Mouse (Mus musculus) liver, embryonic 14.5 days (tissue): Measurements from ENCODE around the gene Vamp8. TPM values are rescaled to one million over a fixed set of nuclear protein-coding genes. Genes with fewer than 3 reads are reported as not detected.
A peak's percentile ranks its signal among the peaks of the same experiment; 100 is the strongest.

Experiments
- ATAC-seq: fragments of 200-750 bp; cut with Nextera tagmentation; 2 replicates; pipeline ENCODE4 v1.8.0; 2017; ENCODE audit warnings: moderate number of reproducible peaks, mild to moderate bottlenecking, moderate library complexity; ENCODE audit not compliant: insufficient read depth
- DNase-seq, 3 experiments: peaks; one replicate each; pipeline ENCODE4 v3.0.0-alpha.2; 2012 to 2013; ENCODE audit warnings: low read depth in 3 of 3, low spot score in 3 of 3
- H3K27ac ChIP-seq: fragments of 300-500 bp; sonication (generic); 2 replicates; pipeline ENCODE4 v1.5.1; 2014; ENCODE audit warnings: moderate library complexity, mild to moderate bottlenecking, control low read depth, inconsistent platforms
- H3K27me3 ChIP-seq: fragments of 300-500 bp; sonication (generic); 2 replicates; pipeline ENCODE4 v1.6.1; 2014; ENCODE audit warnings: mild to moderate bottlenecking, low read length, moderate library complexity; ENCODE audit not compliant: control insufficient read depth, insufficient read depth
- H3K36me3 ChIP-seq: fragments of 300-500 bp; sonication (generic); replicated peaks from 2 replicates; pipeline ENCODE4 v1.6.1; 2014; ENCODE audit warnings: low read depth; ENCODE audit not compliant: control insufficient read depth, insufficient read depth
- H3K4me1 ChIP-seq, 2 experiments: fragments of 200-500 bp in 1 of 2; fragments of 300-500 bp in 1 of 2; sonication (generic) in 1 of 2; replicated peaks; 2 replicates each; pipeline ENCODE4 v1.6.1; 2012 to 2014; ENCODE audit warnings: antibody characterized with exemption in 1 of 2, inconsistent platforms in 1 of 2, low read length in 1 of 2; ENCODE audit not compliant: control insufficient read depth in 2 of 2, insufficient read depth in 2 of 2
- H3K4me2 ChIP-seq: fragments of 300-500 bp; sonication (generic); 2 replicates; pipeline ENCODE4 v1.6.1; 2014; ENCODE audit warnings: low read depth, mild to moderate bottlenecking, control low read depth, moderate library complexity
- H3K4me3 ChIP-seq, 2 experiments: fragments of 200-500 bp in 1 of 2; fragments of 300-500 bp in 1 of 2; sonication (generic) in 1 of 2; 2 replicates each; pipeline ENCODE4 v1.5.1; 2012 to 2014; ENCODE audit warnings: low read depth in 2 of 2, low read length in 2 of 2, mild to moderate bottlenecking in 2 of 2, control low read depth in 1 of 2, inconsistent platforms in 1 of 2, moderate library complexity in 1 of 2; ENCODE audit not compliant: insufficient read depth in 1 of 2
- H3K9ac ChIP-seq: fragments of 300-500 bp; sonication (generic); replicated peaks from 2 replicates; pipeline ENCODE4 v1.6.1; 2014; ENCODE audit warnings: mild to moderate bottlenecking, control low read depth, moderate library complexity
- H3K9me3 ChIP-seq: fragments of 300-500 bp; sonication (generic); 2 replicates; pipeline ENCODE4 v1.6.1; 2016; ENCODE audit warnings: low read length, mixed read lengths; ENCODE audit not compliant: control insufficient read depth
- CTCF ChIP-seq: IDR thresholded peaks from 2 replicates; pipeline ENCODE4 v1.5.1; 2016; ENCODE audit warnings: antibody characterized with exemption, low read depth, control low read depth
- EP300 ChIP-seq: IDR thresholded peaks from 2 replicates; pipeline ENCODE4 v1.6.1; 2016; ENCODE audit warnings: antibody characterized with exemption, low read depth
- WGBS: fragments of 180-500 bp; shearing (Covaris S2); extraction: QIAGEN DNeasy Blood & Tissue Kit; methylation state at CpG from one replicate; pipeline ENCODE4 v1.1.7; 2014; ENCODE audit not compliant: insufficient replicate concordance; 5-methylcytosine and 5-hydroxymethylcytosine counted together
- polyA plus RNA-seq, 2 experiments: library from polyadenylated mRNA; depleted of rRNA in 1 of 2; stranded (reverse) in 1 of 2; unstranded in 1 of 2; fragments of >200 nt; fragmentation: Nextera tagmentation in 1 of 2; extraction: Ambion mirVana in 1 of 2; gene quantifications; 2 replicates each; pipeline versions ENCODE4 v1.2.1 to v1.2.3; 2012 to 2014

Vamp8 gene
- polyA plus RNA-seq, 2 experiments = 188 to 276 TPM

DNA sequence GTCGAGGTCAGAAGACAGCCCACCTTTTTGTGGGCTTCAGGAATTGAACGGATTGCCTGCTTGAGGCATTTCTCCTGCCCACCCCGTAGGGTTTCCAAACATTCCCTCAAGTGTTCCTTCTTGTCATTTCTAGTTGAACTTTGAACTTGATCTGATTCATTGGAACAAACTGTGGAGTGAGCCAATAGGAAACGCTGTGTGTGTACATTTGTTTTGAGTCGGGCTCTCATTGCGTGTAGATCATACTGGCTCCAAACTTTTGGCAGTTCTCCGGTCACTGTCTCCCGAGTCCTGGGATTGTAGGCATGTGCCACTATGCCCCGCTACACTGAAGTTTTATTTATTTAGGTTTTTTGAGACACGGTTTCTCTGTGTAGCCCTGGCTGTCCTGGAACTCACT lies 30.4 kb upstream of the Vamp8 start:
- peaks cover 27% of the 10 kb centered on the region for H3K36me3 ChIP-seq
- DNase-seq = no peak
- 85% methylated on average over 10 of the region's 10 CpGs for WGBS
- H3K4me1 ChIP-seq = peaks cover 11 to 18% of the 10 kb centered on the region in 2 experiments
- H3K27ac ChIP-seq = no peak overlapping the region
- H3K4me3 ChIP-seq = no peak overlapping the region
- H3K9me3 ChIP-seq = no peaks in the 10 kb centered on the region
- no peak overlapping the region for H3K9ac ChIP-seq
- no peak for ATAC-seq
- H3K27me3 ChIP-seq = no peaks in the 10 kb centered on the region
- no peak overlapping the region for H3K4me2 ChIP-seq
- no peak for TF ChIP-seq EP300
- no peak for TF ChIP-seq CTCF

DNA sequence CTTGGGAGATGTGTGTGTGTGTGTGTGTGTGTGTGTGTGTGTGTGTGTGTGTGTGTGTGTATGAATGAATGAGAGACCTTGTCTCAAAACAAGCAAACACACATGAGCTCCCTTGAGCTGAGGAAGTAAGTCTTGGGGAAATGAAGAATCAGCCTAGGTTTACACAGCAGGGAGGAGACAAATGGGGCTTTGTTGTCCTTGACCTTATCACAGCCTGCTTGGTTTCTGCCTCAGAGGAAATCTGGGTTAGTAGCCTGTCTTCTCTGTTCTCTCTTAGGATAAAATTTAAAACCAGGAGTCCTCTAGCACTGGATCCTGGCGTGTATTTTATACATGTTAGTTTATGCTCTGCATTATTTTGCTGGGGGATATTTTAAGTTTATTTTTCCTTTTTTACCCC lies 29.3 kb upstream of the Vamp8 start:
- H3K27me3 ChIP-seq = no peaks in the 10 kb centered on the region
- ATAC-seq = no peak
- H3K4me3 ChIP-seq = no peak overlapping the region
- no peaks in the 10 kb centered on the region for H3K9me3 ChIP-seq
- no peak for TF ChIP-seq CTCF
- TF ChIP-seq EP300 = no peak
- no peak overlapping the region for H3K27ac ChIP-seq
- H3K4me1 ChIP-seq = peaks cover 13 to 23% of the 10 kb centered on the region in 2 experiments
- no peak for DNase-seq
- peaks cover 20% of the 10 kb centered on the region for H3K36me3 ChIP-seq
- H3K9ac ChIP-seq = no peak overlapping the region
- 79% methylated on average over 1 of the region's 1 CpGs for WGBS
- H3K4me2 ChIP-seq = no peak overlapping the region

GRCm38 (mm10) chr6:72418279-72418678 lies 27.8 kb upstream of the Vamp8 start:
- Histone ChIP-seq H3K4me3 (no peak overlapping the region), H3K27ac (peak overlapping the region; percentile 31), H3K9me3 (no peaks in the 10 kb centered on the region), H3K36me3 (peaks cover 6% of the 10 kb centered on the region), H3K4me2 (peak overlapping the region; percentile 11), H3K4me1 (peaks cover 17 to 26% of the 10 kb centered on the region in 2 experiments), H3K27me3 (no peaks in the 10 kb centered on the region), H3K9ac (0 out of 2 replicates have a peak overlapping the region, but pooled peaks have one; percentile 3)
- ATAC-seq (peak; percentile 63), DNase-seq (no peak)
- TF ChIP-seq EP300 = peak; percentile 80
- no peak for TF ChIP-seq CTCF
- WGBS = 10% methylated on average over 4 of the region's 4 CpGs

DNA sequence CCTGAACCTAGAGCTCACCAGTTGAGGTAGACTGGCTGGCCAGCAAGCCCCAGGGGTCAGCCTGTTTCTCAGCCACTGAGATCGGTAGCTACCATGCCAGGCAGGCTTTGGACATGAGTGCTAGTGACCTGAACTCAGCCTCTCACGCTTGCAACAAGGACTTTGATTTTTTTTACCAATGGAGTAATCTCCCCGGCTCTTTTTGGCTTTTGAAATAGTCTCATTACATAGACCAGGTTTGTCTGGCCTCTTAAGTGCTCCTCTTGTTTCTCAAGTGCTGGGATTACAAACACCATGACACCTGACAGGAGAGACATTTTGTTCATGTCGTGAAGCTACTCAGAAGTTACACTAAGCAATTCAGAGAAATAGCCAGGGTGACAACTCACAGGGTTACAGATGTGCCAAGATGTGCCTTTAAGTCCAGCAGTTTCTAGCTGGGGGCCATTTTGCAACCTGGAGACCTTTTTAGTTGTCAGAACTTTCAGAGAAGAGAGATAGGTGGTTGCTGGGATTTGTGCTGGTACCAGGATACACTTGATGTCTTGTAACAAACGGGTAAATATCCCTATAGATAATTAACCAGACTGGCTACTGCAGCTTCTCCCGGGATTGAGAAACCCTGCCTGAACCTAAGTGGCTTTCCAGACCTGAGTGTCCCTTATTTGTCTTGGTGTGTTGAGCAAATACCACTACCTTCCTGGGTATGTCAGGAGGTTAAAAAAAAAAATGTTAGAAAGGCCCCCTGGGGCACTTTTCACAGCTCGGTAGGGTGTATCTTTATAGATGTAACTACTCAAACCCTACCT lies 25.7 kb upstream of the Vamp8 start:
- ATAC-seq (no peak), DNase-seq (no peak)
- Histone ChIP-seq H3K4me3 (peak overlapping the region in 1 of 2 experiments; percentile 65; a peak in 1 of 4 replicates), H3K27ac (no peak overlapping the region), H3K27me3 (no peaks in the 10 kb centered on the region), H3K36me3 (no peaks in the 10 kb centered on the region; the same call in none of the 2 replicates), H3K4me2 (peak overlapping the region; percentile 86), H3K9me3 (no peaks in the 10 kb centered on the region), H3K9ac (no peak overlapping the region), H3K4me1 (peaks cover 17 to 26% of the 10 kb centered on the region in 2 experiments)
- TF ChIP-seq EP300 = no peak
- no peak for TF ChIP-seq CTCF
- 66% methylated on average over 7 of the region's 7 CpGs for WGBS

DNA sequence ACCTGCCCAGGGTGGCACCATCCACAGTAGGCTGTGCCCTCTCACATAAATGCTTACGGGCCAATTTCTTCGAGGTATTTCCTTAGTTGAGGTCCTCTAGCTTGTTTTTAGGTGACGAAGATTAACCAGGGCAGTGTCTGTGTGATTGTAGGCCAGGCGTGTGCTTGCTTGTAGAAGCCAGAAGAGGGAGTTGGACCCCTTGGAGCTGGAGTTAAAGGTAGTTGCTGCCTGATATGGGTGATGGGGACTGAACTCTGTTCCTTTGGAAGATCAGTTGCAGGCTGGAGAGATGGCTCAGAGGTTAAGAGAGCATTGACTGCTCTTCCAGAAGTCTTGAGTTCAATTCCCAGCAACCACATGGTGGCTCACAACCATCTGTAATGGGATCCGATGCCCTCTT lies 24.7 kb upstream of the Vamp8 start:
- no peaks in the 10 kb centered on the region for H3K27me3 ChIP-seq
- DNase-seq = no peak
- H3K4me2 ChIP-seq = peak overlapping the region; percentile 86
- no peaks in the 10 kb centered on the region for H3K9me3 ChIP-seq
- H3K36me3 ChIP-seq = no peaks in the 10 kb centered on the region; the same call in none of the 2 replicates
- WGBS = 68% methylated on average over 5 of the region's 5 CpGs
- TF ChIP-seq CTCF (peak; percentile 32), EP300 (no peak)
- peak overlapping the region; percentile 31; the same call in 1 of the 2 replicates for H3K27ac ChIP-seq
- H3K9ac ChIP-seq = no peak overlapping the region; the same call in 1 of the 2 replicates
- ATAC-seq = no peak
- H3K4me3 ChIP-seq = peak overlapping the region; percentile 43 to 65
- H3K4me1 ChIP-seq = peaks cover 17 to 26% of the 10 kb centered on the region in 2 experiments
